Mouse (Mus musculus): Measurements from ENCODE around the gene Cyp2f2.

GRCm38 (mm10) chr7:27129811-27130210 lies 10.1 kb downstream of the Cyp2f2 start:
- TF ChIP-seq CTCF (IDR thresholded peaks at IDR 0.05; ENCODE audit: low read depth) (no peak), EP300 (optimal IDR thresholded peaks at IDR 0.05) (no peak)
